Mouse (Mus musculus) testis, postnatal 14 days (tissue): Measurements from ENCODE around the gene Ccdc93.

Experiments used
- DNase-seq: peaks from one replicate; pipeline ENCODE4 v3.0.0; 2021; ENCODE audit warnings: low spot score

Ccdc93 gene

GRCm38 (mm10) chr1:121447216-121447615, 16.4 kb downstream of the Ccdc93 start:
- DNase-seq = no peak

- DNase-seq = no peak
Observed at GRCm38 (mm10) chr1:121448166-121448565, 17.3 kb downstream of the Ccdc93 start.

GRCm38 (mm10) chr1:121451009-121451408, 20.2 kb downstream of the Ccdc93 start:
- no peak for DNase-seq

GRCm38 (mm10) chr1:121452498-121452897, 21.6 kb downstream of the Ccdc93 start:
- no peak for DNase-seq

- DNase-seq = no peak
Observed at GRCm38 (mm10) chr1:121453053-121453452, 22.2 kb downstream of the Ccdc93 start.

- no peak for DNase-seq
Observed at GRCm38 (mm10) chr1:121454951-121455350, 24.1 kb downstream of the Ccdc93 start.

- DNase-seq = no peak
Observed at GRCm38 (mm10) chr1:121460077-121460476, 29.2 kb downstream of the Ccdc93 start.

GRCm38 (mm10) chr1:121461895-121462294, 31.0 kb downstream of the Ccdc93 start:
- DNase-seq = no peak

- no peak for DNase-seq
Observed at GRCm38 (mm10) chr1:121462643-121463042, 31.8 kb downstream of the Ccdc93 start.

- no peak for DNase-seq
Observed at GRCm38 (mm10) chr1:121463806-121464205, 33.0 kb downstream of the Ccdc93 start.

GRCm38 (mm10) chr1:121466276-121466675, 35.4 kb downstream of the Ccdc93 start:
- DNase-seq = no peak

- DNase-seq = no peak
Observed at GRCm38 (mm10) chr1:121468271-121468670, 37.4 kb downstream of the Ccdc93 start.

GRCm38 (mm10) chr1:121471503-121471902, 40.7 kb downstream of the Ccdc93 start:
- no peak for DNase-seq

- no peak for DNase-seq
Observed at GRCm38 (mm10) chr1:121477716-121478115, 46.9 kb downstream of the Ccdc93 start.

GRCm38 (mm10) chr1:121478284-121478980, 47.6 kb downstream of the Ccdc93 start:
- DNase-seq = no peak

- DNase-seq = no peak
Observed at GRCm38 (mm10) chr1:121479403-121479802, 48.6 kb downstream of the Ccdc93 start.

- no peak for DNase-seq
Observed at GRCm38 (mm10) chr1:121483091-121483490, 52.2 kb downstream of the Ccdc93 start.

GRCm38 (mm10) chr1:121486803-121487202, 56.0 kb downstream of the Ccdc93 start:
- no peak for DNase-seq

GRCm38 (mm10) chr1:121490241-121490640, 59.4 kb downstream of the Ccdc93 start:
- no peak for DNase-seq

GRCm38 (mm10) chr1:121497093-121497492, 66.2 kb downstream of the Ccdc93 start:
- no peak for DNase-seq

- no peak for DNase-seq
Observed at GRCm38 (mm10) chr1:121508729-121509128, 77.9 kb downstream of the Ccdc93 start.

GRCm38 (mm10) chr1:121510420-121511140, 79.7 kb downstream of the Ccdc93 start:
- no peak for DNase-seq

GRCm38 (mm10) chr1:121511186-121511585, 80.3 kb downstream of the Ccdc93 start:
- DNase-seq = no peak

- DNase-seq = no peak
Observed at GRCm38 (mm10) chr1:121511966-121512365, 81.1 kb downstream of the Ccdc93 start.
